Mouse (Mus musculus): ENCODE data around the gene Foxn3.

Foxn3 gene

DNA sequence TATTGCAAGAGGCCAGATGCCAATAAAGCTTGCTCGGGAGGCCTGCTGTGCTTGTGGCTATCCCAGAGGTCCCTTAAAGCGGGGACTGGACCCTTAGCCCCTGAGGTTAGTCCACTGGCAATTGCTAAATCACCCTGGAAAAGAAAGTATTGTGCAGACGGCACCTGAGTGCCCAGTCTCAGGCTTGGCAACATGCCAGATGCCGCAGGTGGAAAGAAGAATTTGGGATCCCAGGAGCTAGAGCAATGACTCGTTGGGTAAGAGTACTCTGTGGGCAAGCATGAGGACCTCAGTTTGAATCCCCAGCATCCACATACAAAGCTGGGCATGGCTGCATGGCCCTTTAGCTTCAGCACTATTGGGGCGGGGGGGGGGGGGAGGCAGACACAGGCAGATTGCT, 35.9 kb downstream of the Foxn3 start:
- intact Hi-C loops (cut with DNase I), result no loop called here

DNA sequence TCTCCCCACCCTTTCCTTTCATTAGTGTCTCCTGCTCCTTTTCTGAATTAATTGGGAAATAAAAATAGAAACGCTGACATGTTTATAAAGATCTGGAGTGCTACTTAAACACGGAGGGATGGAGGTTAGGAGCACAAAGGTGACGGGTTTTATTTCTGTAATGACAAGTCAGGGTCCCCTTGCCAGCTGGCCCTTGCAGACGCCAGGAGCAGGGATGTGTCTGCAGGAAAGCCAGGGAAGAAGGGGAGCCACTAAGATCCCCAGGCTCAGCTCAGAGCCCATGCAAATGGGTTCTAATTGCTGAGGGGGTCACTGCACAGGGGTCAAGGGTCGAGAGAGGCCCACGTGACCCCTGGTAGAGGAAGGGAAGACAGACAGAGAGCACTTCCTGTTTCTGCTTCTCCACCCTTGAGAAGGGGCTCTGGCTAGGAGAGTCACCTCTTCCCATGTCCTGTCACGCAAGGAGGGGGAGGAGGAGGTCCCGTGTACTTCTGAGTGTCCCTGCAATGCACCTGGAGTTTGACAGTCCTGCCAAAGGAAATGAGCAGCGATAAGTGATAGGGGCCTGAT, 36.7 kb downstream of the Foxn3 start:
- intact Hi-C loops (cut with DNase I), result no loop called here

DNA sequence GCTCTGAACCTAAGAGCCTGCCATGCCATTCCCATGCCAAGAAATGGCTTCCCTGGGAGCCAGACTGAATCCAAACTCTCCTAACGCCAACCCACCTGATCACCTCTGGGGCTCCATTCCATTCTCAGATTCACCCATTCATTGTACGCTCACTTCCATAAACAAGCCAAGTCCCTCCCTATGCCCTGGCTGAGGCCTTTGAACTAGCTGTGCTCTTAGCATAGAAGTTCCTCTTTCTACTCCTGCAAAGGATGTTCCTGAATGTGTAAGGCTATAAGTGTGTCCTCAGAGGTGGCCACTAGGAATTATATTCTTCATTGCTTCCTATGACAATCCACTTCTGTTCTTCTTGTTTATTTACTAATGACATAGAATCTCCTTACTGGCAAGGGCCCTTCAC, 40.5 kb downstream of the Foxn3 start:
- intact Hi-C loops (cut with DNase I), result no loop called here

DNA sequence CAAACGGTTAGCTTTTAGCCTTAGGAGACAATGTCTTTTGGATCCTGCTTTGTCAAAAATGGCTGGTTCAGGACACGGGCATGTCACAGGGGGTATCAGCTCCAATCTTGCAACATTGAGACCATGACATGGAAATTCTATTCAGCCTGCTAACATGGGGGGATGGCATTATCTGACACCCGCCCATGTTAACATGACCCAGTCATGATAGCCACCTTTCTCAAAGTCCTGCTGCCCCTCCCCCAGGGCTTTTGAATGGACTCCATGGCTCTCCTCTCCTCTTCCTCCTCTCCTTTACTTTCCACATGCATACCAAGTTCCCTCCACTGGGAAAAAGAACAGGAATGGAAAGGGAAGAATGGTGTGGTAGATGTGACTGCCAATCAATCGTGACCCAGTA, 43.5 kb downstream of the Foxn3 start:
- intact Hi-C loops (cut with DNase I), result no loop called here

DNA sequence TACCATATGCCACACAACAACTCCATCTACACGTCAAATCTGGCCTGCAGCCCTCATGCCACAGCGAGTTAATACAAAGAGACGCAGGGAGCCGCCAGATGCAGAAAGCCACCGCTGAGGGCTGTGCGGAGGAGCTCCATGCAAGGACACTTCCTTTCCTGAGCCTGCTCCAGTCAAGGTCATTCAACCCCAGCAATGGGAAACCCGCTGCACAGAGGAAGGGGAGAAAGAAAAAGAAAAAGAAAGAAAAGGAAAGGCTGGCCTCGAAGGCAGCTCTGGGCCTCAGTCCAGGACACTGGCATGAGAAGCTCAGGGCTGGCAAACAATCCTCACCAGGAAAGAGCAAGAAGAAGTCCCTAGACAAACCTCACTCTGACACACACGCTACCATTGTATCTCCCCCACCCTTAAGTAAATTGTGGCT, 44.2 kb downstream of the Foxn3 start:
- intact Hi-C loops (cut with DNase I), result no loop called here

DNA sequence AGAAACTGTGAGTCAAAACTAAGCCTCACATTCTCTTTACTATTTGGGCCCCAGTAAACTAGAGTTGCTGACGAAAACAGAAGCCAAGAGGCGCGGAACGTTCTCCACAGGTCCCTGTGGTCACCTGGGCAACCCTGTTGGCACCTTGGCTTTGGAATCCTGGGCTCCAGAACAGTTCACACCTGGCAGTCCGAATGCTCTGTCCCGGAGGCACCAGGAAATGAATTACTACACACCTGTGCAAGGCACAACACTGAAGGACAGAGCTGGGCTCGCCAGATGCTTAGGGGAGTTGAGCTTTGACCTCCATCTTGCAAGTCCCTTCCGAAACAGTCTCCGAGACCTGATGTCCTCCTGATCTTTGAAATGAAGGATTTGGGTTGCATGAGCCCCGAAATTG, 44.7 kb downstream of the Foxn3 start:
- intact Hi-C loops (cut with DNase I), result no loop called here

DNA sequence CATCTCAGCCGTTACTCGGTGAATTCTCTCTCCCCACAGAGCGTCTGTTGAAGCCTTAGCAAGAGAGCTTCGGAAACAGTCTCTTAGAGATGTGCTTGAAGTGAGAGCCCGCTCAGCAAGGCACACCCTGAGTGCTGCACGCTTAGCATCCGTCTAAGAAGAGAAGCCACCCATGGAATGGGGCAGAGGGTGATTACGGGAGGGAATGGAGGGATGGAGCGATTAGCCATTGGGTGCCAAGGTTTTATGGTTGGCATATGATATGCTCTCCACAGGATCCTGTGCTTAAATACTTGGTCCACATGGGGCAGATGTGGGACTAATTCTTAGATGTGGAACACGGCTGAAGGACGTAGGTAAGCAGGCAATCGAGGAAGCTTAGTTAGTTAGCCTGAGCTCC, 45.3 kb downstream of the Foxn3 start:
- intact Hi-C loops (cut with DNase I), result no loop called here

DNA sequence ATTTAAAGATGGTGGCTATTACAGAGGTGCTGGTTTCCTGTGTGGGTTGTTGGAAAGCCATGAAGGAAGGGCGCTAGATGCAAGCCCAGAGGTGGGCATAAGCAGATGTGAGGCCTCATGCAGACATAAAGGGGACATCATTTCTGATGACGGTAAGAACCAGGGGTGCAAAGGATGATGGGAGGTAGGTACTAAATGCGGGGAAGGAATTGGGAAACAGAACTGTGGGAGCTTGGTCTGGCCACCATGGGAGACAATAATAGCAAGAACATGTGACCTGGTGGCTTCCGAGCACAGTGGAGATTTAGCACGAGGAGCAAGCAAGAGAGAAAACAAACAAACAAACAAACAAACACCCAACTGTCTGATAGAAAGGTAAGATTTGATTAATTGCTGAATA, 46.1 kb downstream of the Foxn3 start:
- intact Hi-C loops (cut with DNase I), result no loop called here

DNA sequence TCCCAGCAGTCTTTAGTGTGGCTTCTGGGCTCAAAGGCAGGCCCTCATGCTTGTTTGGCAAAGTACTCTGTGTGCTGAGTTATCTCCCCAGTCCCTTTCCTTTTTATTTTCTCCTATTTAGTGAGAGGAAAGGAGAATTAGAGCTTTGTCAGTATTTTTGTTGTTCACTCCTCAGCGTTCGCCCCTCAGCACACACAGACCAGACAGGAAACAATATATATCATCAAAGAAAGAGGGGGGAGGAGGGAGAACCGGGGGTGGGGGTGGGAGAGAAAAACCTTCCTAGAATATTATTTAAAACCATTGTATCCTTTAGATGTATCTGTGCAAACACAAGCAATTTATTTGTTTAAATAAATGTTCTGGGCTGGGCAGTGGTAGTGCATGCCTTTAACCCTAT, 47.9 kb downstream of the Foxn3 start:
- intact Hi-C loops (cut with DNase I), result no loop called here

DNA sequence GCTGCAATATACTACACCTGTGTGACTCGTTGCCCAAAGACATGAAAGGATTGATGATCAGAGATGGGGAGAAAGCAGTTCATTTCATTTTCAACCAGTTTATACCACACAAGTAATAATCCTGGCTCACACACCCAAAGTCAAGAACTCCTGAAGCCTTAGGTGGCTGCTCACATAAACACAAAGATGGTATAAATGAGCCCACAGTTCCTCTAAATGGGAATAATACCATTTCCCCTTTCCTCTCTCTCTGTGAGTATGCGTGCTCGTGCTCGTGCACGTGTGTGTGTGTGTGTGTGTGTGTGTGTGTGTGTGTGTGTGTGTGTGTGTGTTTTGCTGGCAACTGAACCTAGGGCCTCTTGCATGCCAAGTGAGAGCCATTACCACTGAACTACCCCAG, 51.7 kb downstream of the Foxn3 start:
- intact Hi-C loops (cut with DNase I), result no loop called here

DNA sequence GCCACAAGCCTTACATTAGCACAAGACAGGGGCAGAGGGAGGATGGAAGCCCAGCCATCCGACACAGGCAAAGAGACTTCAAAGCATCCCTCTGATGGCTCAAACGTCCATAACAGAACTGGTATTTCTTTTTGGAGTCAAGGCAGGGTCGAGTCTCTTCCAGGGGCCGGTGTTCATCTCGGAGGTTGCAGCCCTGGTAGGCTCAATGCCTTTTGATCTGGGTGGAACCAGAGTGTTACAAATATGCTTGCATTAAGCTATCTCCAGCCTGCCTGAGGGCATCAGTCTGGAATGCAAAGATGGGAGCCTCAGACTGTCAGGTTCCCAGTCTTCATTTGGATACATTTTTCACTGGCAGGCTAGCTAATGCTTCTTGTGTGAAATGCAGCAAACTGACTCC, 52.6 kb downstream of the Foxn3 start:
- intact Hi-C loops (cut with DNase I), result no loop called here

DNA sequence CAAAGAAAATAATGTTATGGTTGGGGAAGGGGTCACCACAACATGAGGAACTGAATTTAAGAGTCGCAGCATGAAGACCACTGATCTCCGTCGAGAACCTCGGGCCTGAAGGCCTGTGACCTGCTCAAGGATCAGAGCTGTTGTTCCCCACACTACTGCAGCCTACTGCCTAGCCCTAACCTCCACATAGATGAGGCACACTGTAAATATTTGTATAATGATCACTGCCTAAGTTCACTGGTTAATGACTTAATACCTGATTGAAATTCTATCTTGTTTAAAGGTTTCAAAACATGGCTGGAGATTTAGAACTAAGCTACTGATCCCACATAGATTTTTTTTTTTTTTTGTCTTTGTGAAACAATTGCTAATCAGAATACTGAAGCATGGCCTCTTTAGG, 61.2 kb downstream of the Foxn3 start:
- intact Hi-C loops (cut with DNase I), result no loop called here

DNA sequence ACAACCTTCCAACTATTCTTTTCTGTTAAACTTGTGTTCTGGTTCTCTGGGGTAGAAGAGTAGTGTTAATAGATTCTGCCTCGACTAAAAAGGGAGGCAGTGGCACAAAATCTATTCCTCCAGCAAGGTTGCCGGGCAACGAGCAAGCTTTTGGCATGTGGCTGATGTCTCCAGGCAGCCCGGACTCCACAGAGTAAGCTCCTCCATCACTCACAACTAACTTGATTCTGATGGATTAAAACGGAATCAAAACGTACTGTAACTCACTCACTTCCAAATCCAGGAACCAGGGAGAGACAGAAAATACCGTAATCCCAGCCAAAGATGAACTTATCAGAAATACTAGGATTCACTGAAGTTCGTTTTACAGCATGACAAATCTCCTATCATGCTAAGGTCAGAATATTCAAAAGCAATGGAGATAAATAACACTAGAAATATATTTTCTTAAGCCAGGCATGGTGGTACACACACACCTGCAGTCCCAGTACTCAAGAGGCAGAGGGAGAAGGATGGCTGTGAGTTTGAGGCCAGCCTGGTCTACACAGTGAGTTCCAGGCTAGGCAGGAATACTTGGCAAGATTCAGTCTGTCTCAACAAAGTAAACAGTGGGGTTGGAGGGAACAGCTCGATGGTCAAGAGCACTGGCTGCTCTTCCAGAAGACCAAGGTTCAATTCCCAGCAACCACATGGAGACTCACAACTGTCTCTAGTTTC, 64.2 kb downstream of the Foxn3 start:
- intact Hi-C loops (cut with DNase I), result no loop called here

DNA sequence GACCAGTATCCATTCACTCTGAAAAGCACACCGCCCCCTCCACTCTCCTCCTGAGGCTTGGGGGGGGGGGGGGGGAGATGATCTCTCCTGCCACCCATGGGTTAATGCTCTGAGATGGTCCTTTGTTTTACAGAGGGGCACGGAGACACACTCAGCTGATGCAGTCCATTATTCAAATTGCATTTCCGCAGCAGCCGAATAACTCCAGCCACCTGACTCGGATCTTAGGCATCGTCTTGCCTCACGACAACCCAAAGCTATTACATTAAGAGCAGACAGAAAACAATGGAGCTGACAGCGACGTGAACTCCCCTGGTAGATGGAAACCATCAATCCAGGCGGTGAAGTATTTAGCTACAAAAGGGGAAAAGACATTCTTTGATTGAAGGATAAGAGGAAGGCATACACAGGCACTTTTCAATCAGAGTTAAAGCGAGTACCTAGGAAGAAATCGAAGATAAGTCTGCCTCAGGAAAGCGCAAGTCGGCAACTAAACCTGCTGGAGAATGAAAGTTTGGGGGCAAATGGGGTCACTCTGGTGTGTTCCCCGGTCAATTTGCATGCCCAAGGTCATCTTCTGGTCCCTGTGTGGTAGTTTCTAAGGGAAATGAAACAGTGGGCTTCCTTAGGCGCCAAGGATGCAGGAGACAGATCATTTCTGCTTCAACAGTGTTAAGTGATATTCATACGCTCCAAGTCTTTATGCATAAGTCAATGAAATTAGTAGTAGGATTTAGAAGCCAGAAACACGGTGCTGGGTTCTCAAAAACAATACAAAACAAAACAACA, 65.0 kb downstream of the Foxn3 start:
- intact Hi-C loops (cut with DNase I), result no loop called here

DNA sequence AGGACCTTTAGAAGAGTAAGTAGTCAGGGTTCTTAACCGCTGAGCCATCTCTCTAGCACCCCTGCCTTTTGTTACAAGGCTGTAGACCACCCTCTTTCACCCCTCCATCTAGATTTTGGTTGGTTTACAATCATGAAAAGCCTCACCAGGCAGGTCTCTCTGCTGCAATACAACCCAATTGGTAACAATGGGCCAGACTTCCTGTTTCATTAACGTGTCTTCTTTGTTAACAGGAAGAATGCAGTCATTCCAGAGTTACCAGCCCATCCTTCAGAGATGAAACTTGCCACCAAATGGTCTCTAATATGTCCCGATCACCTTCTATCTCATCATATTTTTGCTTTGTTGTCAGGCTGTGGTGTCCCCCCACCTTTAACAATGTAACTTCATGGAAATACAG, 66.4 kb downstream of the Foxn3 start:
- intact Hi-C loops (cut with DNase I), result no loop called here

DNA sequence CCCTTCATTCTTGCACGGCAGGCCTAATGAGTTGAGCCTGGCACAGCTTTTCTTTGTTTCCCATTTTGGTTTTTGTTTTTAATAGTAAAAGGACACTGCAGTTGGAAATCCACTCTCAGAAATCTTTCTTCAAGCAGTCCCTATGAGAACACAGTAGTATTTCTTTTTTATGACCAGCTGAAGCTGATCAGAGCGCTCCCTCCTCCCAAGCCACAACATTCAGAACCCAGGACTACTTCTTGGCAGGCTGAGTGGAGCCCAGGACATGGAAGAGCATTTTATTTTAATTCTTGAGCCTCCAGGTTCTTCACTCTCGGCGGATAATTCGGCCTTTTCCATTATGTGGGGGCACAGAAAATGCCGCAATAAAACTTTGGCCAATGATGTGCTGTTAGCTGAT, 73.2 kb downstream of the Foxn3 start:
- intact Hi-C loops (cut with DNase I), result no loop called here

DNA sequence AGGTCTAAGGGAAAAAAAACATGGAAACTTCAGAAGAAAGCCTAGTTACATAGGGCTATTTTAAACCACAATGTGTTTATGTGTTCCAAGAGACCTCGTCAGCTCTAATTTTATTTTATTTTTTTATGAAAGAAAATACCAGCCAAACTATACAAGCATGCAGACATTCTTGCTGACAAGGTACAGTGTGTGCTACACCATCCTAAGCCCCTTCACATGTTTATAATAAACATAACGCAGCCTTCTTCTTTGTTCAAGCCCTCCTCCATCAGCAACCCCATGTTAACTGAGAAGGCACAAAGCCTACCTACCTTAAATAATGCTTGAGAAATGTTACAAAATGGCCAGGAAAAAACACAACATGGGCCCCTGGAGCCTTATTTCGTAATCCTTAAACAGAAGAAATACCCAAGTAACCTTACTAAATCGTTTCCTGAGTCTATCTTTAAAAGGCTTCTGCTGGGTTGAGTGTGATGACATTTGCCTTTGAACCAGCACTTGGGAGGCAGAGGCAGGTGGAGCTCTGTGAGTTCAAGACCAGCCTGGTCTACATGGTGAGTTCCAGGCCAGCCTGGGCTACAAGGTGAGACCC, 74.3 kb downstream of the Foxn3 start:
- intact Hi-C loops (cut with DNase I), result no loop called here

DNA sequence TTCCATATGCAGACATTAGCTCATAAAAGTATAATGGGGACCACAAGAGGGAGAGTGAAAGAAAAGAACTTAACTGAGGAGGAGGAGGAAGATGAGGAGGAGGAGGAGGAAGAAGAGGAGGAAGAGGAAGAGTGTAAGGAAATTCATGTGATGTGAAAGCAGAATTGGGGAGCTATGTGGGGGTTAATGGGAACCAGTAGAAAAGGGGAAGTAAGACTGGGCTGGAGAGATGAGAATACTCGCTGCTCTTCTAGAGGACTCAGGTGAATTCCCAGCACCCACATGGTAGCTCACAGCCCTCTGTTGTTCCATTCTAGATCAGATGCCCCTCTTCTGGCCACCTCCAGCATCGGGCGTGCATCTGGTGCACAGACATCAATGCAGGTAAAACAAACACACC, 83.0 kb downstream of the Foxn3 start:
- intact Hi-C loops (cut with DNase I), result no loop called here

DNA sequence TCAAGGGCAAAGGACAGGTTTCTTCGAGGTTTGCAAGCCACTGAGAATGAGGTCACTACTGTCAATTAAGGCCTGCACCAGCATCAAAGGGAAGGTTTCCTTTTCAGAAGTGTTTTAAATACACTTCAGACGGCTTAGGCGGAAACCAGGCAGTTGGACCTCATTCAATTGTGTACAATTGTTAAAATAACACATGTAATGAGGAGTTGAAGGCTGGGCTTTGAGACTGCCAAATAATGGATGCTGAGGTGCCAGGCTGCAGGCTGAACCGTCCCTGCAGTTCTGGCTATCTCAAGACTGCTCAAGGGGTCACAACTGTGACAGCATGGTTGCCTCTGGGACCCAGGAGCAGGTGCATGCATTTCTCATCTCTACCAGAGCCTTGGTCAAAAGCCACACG, 89.2 kb downstream of the Foxn3 start:
- intact Hi-C loops (cut with DNase I), result no loop called here

DNA sequence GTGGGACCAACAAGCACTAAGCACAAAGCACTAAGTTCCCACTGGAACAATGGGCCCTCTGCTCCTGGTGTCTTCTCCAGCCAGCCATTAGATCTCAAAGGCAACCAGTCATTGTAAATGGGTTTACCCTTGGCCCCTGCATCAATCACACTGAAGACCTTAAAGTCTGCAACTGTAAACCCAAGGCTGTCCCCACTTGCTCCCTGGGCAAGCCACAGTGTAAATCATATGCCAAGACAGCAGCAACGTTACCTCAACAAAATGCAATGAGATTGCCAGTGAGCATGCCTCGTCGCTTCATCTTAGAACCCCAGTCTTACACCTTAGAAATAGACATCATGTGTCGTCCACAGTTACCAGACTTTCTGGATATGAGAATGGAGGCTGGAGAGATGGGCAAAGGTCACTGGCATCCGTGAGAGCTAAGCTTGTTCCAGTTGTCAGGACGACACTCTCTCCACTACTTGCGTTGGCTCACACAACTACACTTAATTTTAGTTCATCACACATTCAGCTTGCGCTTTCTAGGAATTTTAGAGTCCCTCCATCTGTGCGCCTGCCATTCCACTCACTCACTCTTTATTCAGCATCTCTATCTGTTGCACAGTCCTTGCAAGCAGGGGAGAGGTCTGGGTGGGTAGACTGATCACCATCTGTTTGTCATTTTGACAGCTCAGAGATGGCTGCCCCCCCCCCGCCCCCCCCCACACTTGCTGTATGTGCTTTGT, 89.8 kb downstream of the Foxn3 start:
- intact Hi-C loops (cut with DNase I), result no loop called here

DNA sequence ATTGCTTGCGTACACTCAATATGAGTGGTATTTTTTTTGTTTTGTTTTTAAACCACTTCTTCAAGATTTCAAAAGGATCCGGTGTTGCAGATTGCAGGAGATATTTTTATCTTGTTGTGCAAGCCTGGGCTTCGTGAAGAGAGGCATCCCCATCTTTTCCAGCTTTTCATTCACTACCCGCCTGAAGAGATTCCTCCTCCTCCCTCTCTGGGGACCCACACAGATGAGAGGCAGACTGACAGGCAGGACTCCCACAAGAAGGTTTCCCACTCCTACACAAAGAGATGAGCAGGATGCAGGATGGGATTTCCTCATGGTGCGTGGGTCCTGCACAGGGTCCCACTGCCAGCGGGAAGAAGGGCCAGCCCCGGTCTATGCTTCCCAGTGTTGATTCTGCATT, 92.0 kb downstream of the Foxn3 start:
- intact Hi-C loops (cut with DNase I), result no loop called here

DNA sequence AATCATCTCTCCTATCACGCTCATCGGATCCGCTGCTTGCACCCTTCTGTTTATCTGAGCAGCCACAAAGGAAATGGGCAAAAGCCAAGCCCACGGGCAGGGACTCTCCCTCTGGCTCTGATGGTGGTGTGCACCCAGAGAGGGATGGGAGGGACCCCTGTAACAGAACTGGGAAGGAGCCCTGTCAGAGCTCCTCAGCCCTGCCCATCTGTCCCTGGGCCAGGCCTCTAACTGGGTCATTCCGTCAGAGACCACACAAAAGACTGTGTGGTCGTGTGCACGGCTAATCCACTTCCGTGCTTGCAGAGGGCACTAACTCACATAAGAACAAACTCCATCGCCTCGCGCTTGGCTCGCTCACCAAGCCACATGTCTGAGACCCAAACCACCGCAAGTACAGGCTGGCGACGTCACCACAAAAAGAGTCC, 95.5 kb downstream of the Foxn3 start:
- intact Hi-C loops (cut with DNase I), result no loop called here

Data from adrenal gland (tissue).